Mouse (Mus musculus): ENCODE measurements at regions not wholly inside any gene's neighbourhood (a gene's known extent, or its start where the extent isn't known, plus 50 kb on each side); places are given as distances from the start of the nearest gene placed in this dataset.

DNA sequence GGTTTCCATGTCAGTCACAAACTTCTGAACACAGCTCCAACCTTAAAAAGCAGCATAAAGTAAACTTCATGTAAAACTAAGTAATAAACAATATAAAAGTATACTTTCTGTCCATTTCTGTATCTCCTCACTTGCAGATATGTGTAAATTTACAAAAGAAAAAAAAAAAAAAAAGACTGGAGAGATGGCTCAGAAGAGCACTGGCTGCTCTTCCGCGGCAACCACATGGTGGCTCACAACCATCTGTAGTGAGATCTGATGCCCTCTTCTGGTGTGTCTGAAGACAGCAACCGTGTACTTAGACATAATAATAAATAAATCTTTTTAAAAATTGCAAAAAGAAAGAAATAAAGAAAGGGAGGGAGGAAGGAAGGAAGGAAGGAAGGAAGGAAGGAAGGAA is 171.9 kb upstream of the Zpld1 start:
- no peaks in the 10 kb centered on the region for H3K9me3 ChIP-seq
- H3K27ac ChIP-seq, result no peak overlapping the region
- H3K4me2 ChIP-seq (replicated peaks), result no peak overlapping the region
- no peaks in the 10 kb centered on the region for H3K27me3 ChIP-seq
- no peak overlapping the region for H3K9ac ChIP-seq (replicated peaks)
- no peak overlapping the region for H3K4me3 ChIP-seq (replicated peaks)
- ATAC-seq, result no peak
- WGBS, result 73% methylated on average over 3 of the region's 3 CpGs
- H3K4me1 ChIP-seq (replicated peaks), result no peaks in the 10 kb centered on the region
- no peaks in the 10 kb centered on the region for H3K36me3 ChIP-seq

- H3K4me2 ChIP-seq (replicated peaks), result no peak overlapping the region
- no peaks in the 10 kb centered on the region for H3K9me3 ChIP-seq
- no peak overlapping the region for H3K9ac ChIP-seq (replicated peaks)
- H3K27ac ChIP-seq, result no peak overlapping the region
- no peaks in the 10 kb centered on the region for H3K4me1 ChIP-seq (replicated peaks)
- ATAC-seq, result peak; percentile 84
- H3K27me3 ChIP-seq, result no peaks in the 10 kb centered on the region
- WGBS, result 54% methylated on average over 9 of the region's 9 CpGs
- no peaks in the 10 kb centered on the region for H3K36me3 ChIP-seq
- H3K4me3 ChIP-seq (replicated peaks), result no peak overlapping the region
Observed at GRCm38 (mm10) chr16:55468833-55469458, 171.2 kb upstream of the Zpld1 start.

DNA sequence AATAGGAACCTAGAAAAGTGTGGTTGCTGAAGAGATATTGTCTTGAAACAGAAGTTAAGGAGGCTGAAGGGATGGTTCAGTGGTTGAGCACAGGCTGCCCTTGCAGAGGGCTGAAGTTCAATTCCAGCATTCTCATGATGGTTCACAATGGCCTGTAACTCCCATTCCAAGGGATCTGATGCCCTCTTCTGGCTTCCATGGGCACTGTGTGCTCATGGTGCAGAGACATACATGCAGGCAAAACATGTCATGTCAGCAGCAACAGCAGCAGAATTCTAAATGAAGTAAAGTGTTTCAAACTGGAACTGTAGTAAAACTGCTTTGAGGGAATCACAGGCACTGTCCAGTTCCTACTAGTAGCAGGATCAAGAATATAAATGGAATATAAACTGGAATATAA is 162.7 kb upstream of the Zpld1 start:
- H3K27me3 ChIP-seq, result no peaks in the 10 kb centered on the region
- no peak overlapping the region for H3K4me2 ChIP-seq (replicated peaks)
- no peaks in the 10 kb centered on the region for H3K36me3 ChIP-seq
- no peaks in the 10 kb centered on the region for H3K4me1 ChIP-seq (replicated peaks)
- ATAC-seq, result no peak
- H3K9ac ChIP-seq (replicated peaks), result no peak overlapping the region
- H3K4me3 ChIP-seq (replicated peaks), result no peak overlapping the region
- H3K9me3 ChIP-seq, result no peaks in the 10 kb centered on the region
- H3K27ac ChIP-seq, result no peak overlapping the region

GRCm38 (mm10) chr16:55447581-55447980 is 149.8 kb upstream of the Zpld1 start:
- no peak overlapping the region for H3K9ac ChIP-seq (replicated peaks)
- H3K27me3 ChIP-seq, result no peaks in the 10 kb centered on the region
- no peak overlapping the region for H3K4me2 ChIP-seq (replicated peaks)
- no peaks in the 10 kb centered on the region for H3K36me3 ChIP-seq
- no peaks in the 10 kb centered on the region for H3K9me3 ChIP-seq
- no peak overlapping the region for H3K4me3 ChIP-seq (replicated peaks)
- WGBS, result 82% methylated on average over 3 of the region's 3 CpGs
- no peak overlapping the region for H3K27ac ChIP-seq
- H3K4me1 ChIP-seq (replicated peaks), result no peaks in the 10 kb centered on the region
- no peak for ATAC-seq

GRCm38 (mm10) chr16:55442821-55443581 is 145.2 kb upstream of the Zpld1 start:
- Histone ChIP-seq H3K4me1 (replicated peaks) (no peaks in the 10 kb centered on the region), H3K36me3 (no peaks in the 10 kb centered on the region), H3K27me3 (no peaks in the 10 kb centered on the region), H3K27ac (no peak overlapping the region), H3K9ac (replicated peaks) (no peak overlapping the region), H3K9me3 (no peaks in the 10 kb centered on the region), H3K4me2 (replicated peaks) (no peak overlapping the region), H3K4me3 (replicated peaks) (no peak overlapping the region)
- WGBS, result 83% methylated on average over 5 of the region's 5 CpGs
- ATAC-seq, result no peak

- H3K4me2 ChIP-seq (replicated peaks), result no peak overlapping the region
- H3K9me3 ChIP-seq, result no peaks in the 10 kb centered on the region
- no peaks in the 10 kb centered on the region for H3K36me3 ChIP-seq
- H3K27me3 ChIP-seq, result 0 out of 2 replicates have a peak, but pooled peaks cover 5% of the 10 kb centered on the region
- no peak overlapping the region for H3K4me3 ChIP-seq (replicated peaks)
- H3K27ac ChIP-seq, result no peak overlapping the region
- peak; percentile 17; the same call in 1 of the 2 replicates for ATAC-seq
- 54% methylated on average over 4 of the region's 4 CpGs for WGBS
- peaks cover 19% of the 10 kb centered on the region for H3K4me1 ChIP-seq (replicated peaks)
- H3K9ac ChIP-seq (replicated peaks), result no peak overlapping the region
Observed at GRCm38 (mm10) chr16:55435139-55435968, 137.6 kb upstream of the Zpld1 start.

DNA sequence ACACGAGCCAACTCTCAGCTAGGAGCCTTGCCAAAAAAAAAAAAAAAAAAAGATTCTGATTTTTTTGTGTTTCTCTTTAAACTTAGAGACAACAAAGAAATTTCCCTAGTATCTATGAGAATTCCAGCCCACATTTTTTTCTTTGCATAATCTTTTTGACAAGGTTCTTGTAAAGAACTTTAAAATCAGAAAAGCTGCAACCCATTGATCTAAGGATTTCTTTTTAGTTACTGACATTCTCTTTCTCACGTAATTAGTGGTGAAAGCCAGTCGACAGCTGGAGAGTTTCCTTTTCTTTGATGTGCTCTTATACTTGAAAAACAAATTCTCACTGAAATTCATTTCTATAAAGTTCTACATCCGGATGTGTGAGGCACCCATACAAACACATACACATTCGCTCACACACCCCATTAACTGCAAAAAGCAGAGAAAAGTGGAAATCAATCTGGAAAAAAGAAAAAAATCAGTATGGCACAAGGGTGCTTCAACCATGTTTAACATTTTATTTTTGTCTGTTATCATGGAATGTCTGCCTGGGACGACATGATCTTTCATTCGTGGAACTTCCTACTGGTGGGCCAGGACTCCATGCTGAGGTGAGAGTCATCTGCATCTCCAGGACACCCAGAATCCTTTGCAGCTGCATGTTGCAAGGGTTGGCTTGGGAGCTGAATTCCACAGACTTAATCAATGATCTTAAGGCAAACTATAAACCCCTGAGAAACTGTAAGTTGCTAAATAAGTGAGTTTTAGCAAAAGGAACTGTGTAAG is 124.0 kb upstream of the Zpld1 start:
- Histone ChIP-seq H3K4me2 (replicated peaks) (no peak overlapping the region), H3K27ac (no peak overlapping the region), H3K9ac (replicated peaks) (no peak overlapping the region), H3K4me3 (replicated peaks) (no peak overlapping the region), H3K36me3 (no peaks in the 10 kb centered on the region), H3K27me3 (no peaks in the 10 kb centered on the region), H3K9me3 (no peaks in the 10 kb centered on the region), H3K4me1 (replicated peaks) (peaks cover 6% of the 10 kb centered on the region; the same call in 1 of the 2 replicates)
- WGBS, result 23% methylated on average over 7 of the region's 7 CpGs
- ATAC-seq, result no peak

DNA sequence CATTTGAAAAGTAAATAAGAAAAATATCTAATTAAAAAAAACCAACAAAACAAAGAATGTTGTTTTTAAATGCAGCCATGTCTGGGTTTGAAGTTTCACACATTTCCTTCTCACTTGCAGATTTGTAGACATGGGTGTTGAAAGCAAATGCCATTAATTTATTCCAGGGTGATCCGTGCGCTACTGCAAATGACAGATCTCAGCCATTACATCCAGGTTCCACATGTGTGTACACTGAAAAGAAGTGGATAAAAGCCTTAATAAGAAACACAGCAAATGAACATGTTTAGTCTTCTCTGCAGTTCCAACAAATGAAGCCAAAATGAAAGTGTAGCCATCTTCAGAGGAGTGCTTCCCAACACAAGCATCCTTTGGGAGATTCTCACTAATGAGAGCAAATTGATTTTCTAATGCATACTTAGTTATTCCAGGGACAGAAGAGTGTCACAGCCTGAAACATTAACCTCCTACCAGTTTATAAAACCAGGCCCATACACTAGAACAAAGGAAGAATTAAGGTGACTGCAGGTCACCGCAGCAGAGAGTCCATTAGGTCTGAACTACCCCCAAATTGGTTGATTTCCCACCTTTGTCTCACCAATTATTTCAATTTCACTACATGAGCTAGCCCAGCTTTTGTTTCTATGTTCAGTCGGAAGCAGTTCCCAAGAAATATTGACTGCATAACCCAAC is 123.2 kb upstream of the Zpld1 start:
- Histone ChIP-seq H3K9ac (replicated peaks) (no peak overlapping the region), H3K4me1 (replicated peaks) (peaks cover 6% of the 10 kb centered on the region; the same call in 1 of the 2 replicates), H3K4me3 (replicated peaks) (no peak overlapping the region), H3K36me3 (no peaks in the 10 kb centered on the region), H3K9me3 (no peaks in the 10 kb centered on the region), H3K4me2 (replicated peaks) (no peak overlapping the region), H3K27ac (no peak overlapping the region), H3K27me3 (no peaks in the 10 kb centered on the region)
- 0 out of 2 replicates have a peak, but pooled peaks have one; percentile 34 for ATAC-seq
- WGBS, result 57% methylated on average over 4 of the region's 4 CpGs

DNA sequence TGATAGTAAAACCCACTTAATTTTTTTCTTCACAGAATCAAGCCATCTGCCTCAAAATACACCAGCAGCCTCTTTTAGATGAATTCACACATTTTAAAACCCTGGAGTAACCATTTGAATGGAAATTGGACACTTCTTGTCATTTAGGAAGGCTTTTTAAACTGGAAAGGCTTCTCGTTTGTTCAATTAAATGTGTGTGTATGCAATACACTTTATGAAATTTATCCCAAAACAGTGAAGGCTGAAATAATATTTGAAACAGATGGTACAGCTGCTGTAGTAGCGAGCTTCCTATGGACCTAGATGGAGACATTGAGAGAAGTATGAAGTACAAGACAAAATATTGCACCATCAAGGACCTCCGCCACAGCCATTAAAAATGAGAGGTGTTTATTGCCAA is 121.1 kb upstream of the Zpld1 start:
- Histone ChIP-seq H3K9me3 (no peaks in the 10 kb centered on the region), H3K27me3 (no peaks in the 10 kb centered on the region), H3K4me3 (replicated peaks) (no peak overlapping the region), H3K4me2 (replicated peaks) (no peak overlapping the region), H3K4me1 (replicated peaks) (peaks cover 6% of the 10 kb centered on the region; the same call in 1 of the 2 replicates), H3K36me3 (no peaks in the 10 kb centered on the region), H3K27ac (no peak overlapping the region), H3K9ac (replicated peaks) (no peak overlapping the region)
- WGBS, result 89% methylated on average over 3 of the region's 3 CpGs
- ATAC-seq, result no peak

GRCm38 (mm10) chr16:55400818-55401217 is 103.0 kb upstream of the Zpld1 start:
- H3K4me2 ChIP-seq (replicated peaks), result no peak overlapping the region
- no peak overlapping the region for H3K4me3 ChIP-seq (replicated peaks)
- H3K9me3 ChIP-seq, result no peaks in the 10 kb centered on the region
- H3K9ac ChIP-seq (replicated peaks), result no peak overlapping the region
- H3K4me1 ChIP-seq (replicated peaks), result no peaks in the 10 kb centered on the region
- no peak for ATAC-seq
- H3K27ac ChIP-seq, result no peak overlapping the region
- no peaks in the 10 kb centered on the region for H3K36me3 ChIP-seq
- no peaks in the 10 kb centered on the region for H3K27me3 ChIP-seq

GRCm38 (mm10) chr16:55394864-55395263 is 97.1 kb upstream of the Zpld1 start:
- Histone ChIP-seq H3K27ac (no peak overlapping the region), H3K4me2 (replicated peaks) (no peak overlapping the region), H3K4me3 (replicated peaks) (no peak overlapping the region), H3K9ac (replicated peaks) (no peak overlapping the region), H3K4me1 (replicated peaks) (no peaks in the 10 kb centered on the region), H3K27me3 (no peaks in the 10 kb centered on the region), H3K9me3 (no peaks in the 10 kb centered on the region), H3K36me3 (no peaks in the 10 kb centered on the region)
- WGBS, result 82% methylated on average over 3 of the region's 3 CpGs
- ATAC-seq, result no peak
